Mouse (Mus musculus): ENCODE measurements around the gene Gm42906.

GRCm38 (mm10) chr5:151410006-151410405, 18.0 kb downstream of the Gm42906 start:
- TF ChIP-seq CTCF (IDR thresholded peaks at IDR 0.05; ENCODE audit: control insufficient read depth, insufficient read depth, insufficient read length) (no peak), USF1 (IDR thresholded peaks at IDR 0.05; ENCODE audit: low read depth) (no peak), CEBPB (IDR thresholded peaks at IDR 0.05; ENCODE audit: low read depth) (no peak), MYOG (IDR thresholded peaks at IDR 0.05; ENCODE audit: control insufficient read depth, extremely low read depth, insufficient read length) (no peak), MYOD1 (IDR thresholded peaks at IDR 0.05; ENCODE audit: control insufficient read depth, insufficient read length, low read depth) (no peak), MAX (IDR thresholded peaks at IDR 0.05) (no peak), FOSL1 (IDR thresholded peaks at IDR 0.05; ENCODE audit: insufficient read depth, low read length, poor library complexity, severe bottlenecking) (no peak)

All from C2C12 (cell line).